Mouse (Mus musculus): ENCODE results near the gene Pidd1. TPM values are rescaled to one million over a fixed set of nuclear protein-coding genes. Genes with fewer than 3 reads are reported as not detected.
"Not testable (repeated sequence)": the region's sequence is repeated elsewhere in the genome, so short reads cannot be mapped to it uniquely, and the experiment has no call there.

Gene Pidd1
- polyA plus RNA-seq, 1 experiment from 2014 or later, result 12.0 TPM

DNA sequence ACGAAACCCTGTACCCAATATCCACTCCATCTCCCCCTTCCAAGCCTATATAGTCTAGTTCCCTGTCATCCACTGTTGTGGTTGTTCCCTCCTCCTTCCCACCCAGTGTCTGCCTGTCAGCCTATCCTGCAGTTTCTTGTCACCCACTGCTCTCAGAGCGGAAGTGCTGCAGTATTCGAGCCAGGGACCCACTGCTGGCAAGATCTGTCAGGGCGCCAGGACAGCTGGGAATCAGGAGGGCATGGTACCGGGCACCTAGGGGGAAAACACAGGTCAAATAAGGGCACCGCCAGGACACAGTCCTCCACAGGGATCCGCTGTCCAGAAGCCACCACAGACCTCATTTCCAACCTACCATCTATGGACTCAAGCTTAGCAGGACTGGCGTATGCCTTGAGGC is 33.2 kb downstream of the Pidd1 start:
- H3K9me3 ChIP-seq (replicated peaks), result no peaks in the 10 kb centered on the region
- H3K4me3 ChIP-seq, result no peak overlapping the region
- 82% methylated on average over 8 of the region's 8 CpGs for WGBS
- no peak for ATAC-seq (ENCODE audit: insufficient number of reproducible peaks, low FRiP score)
- no peak overlapping the region for H3K9ac ChIP-seq
- no peaks in the 10 kb centered on the region for H3K27me3 ChIP-seq (replicated peaks)
- peaks cover 31% of the 10 kb centered on the region for H3K36me3 ChIP-seq
- no peak overlapping the region for H3K27ac ChIP-seq (ENCODE audit: poor library complexity, severe bottlenecking)
- H3K4me2 ChIP-seq, result no peak overlapping the region
- H3K4me1 ChIP-seq (replicated peaks), result peaks cover 12% of the 10 kb centered on the region

GRCm38 (mm10) chr7:141408833-141409232 is 35.0 kb downstream of the Pidd1 start:
- Histone ChIP-seq H3K27ac (ENCODE audit: poor library complexity, severe bottlenecking) (no peak overlapping the region), H3K9me3 (replicated peaks) (no peaks in the 10 kb centered on the region), H3K27me3 (replicated peaks) (no peaks in the 10 kb centered on the region), H3K4me3 (no peak overlapping the region), H3K4me1 (replicated peaks) (peaks cover 12% of the 10 kb centered on the region), H3K36me3 (peaks cover 33% of the 10 kb centered on the region), H3K4me2 (peak overlapping the region; percentile 9; the same call in 1 of the 2 replicates), H3K9ac (peak overlapping the region; percentile 37)
- peak; percentile 63; the same call in 1 of the 2 replicates for ATAC-seq (ENCODE audit: insufficient number of reproducible peaks, low FRiP score)
- WGBS, result 17% methylated on average over 11 of the region's 11 CpGs

DNA sequence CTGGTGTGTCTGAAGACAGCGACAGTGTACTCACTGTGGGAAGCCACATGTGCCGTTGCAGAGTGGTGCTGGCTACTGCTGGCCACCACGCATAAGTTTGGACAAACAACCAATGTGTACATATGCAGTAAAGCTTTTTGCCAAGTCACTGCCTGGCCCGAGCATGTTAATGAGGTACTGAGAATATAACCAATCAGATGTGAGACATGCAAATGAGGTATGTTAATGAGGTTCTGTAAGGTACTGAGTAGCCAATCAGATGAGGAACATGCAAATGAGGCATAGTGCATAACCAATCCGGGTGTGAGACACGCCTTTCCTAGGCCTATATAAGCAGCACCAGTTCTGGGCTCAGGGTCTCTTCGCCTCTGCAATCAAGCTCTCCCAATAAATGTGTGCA is 36.2 kb downstream of the Pidd1 start:
- not testable (repeated sequence) for H3K27me3 ChIP-seq (replicated peaks); H3K9ac ChIP-seq; H3K4me1 ChIP-seq (replicated peaks); H3K4me3 ChIP-seq; ATAC-seq (ENCODE audit: insufficient number of reproducible peaks, low FRiP score); H3K9me3 ChIP-seq (replicated peaks); H3K27ac ChIP-seq (ENCODE audit: poor library complexity, severe bottlenecking); H3K4me2 ChIP-seq
- H3K36me3 ChIP-seq, result peaks cover 45% of the 10 kb centered on the region
- 92% methylated on average over 7 of the region's 7 CpGs for WGBS

DNA sequence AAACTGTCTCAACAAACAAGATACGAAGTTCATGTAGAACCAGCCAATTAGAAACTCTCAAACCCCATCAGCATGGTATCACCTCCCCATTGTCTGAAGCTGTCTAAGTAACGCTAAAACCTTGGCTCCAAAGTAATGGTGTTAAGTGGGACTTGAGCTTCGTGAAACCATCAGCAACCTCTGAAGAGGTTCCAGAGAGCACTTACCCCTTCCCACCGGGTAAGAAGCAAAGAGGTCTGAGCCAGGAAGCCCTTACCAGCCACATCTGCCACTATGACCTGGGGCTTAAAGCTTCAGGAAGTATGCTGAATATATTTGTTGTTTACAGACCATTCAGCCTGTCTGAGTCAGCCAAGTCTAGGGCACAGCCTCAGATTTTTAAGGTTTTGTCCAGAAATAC is 38.4 kb downstream of the Pidd1 start:
- Histone ChIP-seq H3K27ac (ENCODE audit: poor library complexity, severe bottlenecking) (no peak overlapping the region), H3K27me3 (replicated peaks) (no peaks in the 10 kb centered on the region), H3K9me3 (replicated peaks) (no peaks in the 10 kb centered on the region), H3K4me2 (no peak overlapping the region), H3K4me1 (replicated peaks) (peaks cover 5% of the 10 kb centered on the region), H3K9ac (no peak overlapping the region), H3K36me3 (peaks cover 63% of the 10 kb centered on the region), H3K4me3 (no peak overlapping the region)
- 73% methylated on average over 4 of the region's 4 CpGs for WGBS
- no peak for ATAC-seq (ENCODE audit: insufficient number of reproducible peaks, low FRiP score)

DNA sequence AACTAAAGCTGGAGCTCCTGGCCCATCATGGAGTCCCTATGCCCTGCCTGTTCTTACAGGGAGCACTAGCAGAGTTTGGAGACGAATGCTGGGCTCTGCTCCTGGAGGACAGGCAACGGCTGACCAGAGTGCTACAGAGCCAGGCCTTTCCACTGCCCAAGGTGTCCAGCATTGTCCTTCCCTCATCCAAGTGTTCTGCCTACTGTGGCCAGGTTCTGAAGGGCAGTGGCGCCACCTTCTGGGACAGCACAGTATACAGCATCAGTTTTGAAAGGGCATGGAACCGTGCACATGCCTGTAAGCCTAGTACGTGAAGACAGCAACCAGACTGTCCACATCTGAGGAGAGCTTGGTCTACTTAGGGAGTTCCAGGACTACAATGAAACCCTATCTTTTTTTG is 40.5 kb downstream of the Pidd1 start:
- no peaks in the 10 kb centered on the region for H3K9me3 ChIP-seq (replicated peaks)
- H3K9ac ChIP-seq, result no peak overlapping the region
- H3K4me3 ChIP-seq, result no peak overlapping the region
- no peak overlapping the region for H3K27ac ChIP-seq (ENCODE audit: poor library complexity, severe bottlenecking)
- WGBS, result 46% methylated on average over 5 of the region's 5 CpGs
- peak; percentile 37 for ATAC-seq (ENCODE audit: insufficient number of reproducible peaks, low FRiP score)
- H3K4me1 ChIP-seq (replicated peaks), result no peaks in the 10 kb centered on the region
- no peaks in the 10 kb centered on the region for H3K27me3 ChIP-seq (replicated peaks)
- H3K36me3 ChIP-seq, result peaks cover 66% of the 10 kb centered on the region
- H3K4me2 ChIP-seq, result no peak overlapping the region

- H3K9ac ChIP-seq, result no peak overlapping the region
- 76% methylated on average over 1 of the region's 1 CpGs for WGBS
- H3K4me2 ChIP-seq, result 0 out of 2 replicates have a peak overlapping the region, but pooled peaks have one; percentile 11
- H3K27ac ChIP-seq (ENCODE audit: poor library complexity, severe bottlenecking), result no peak overlapping the region
- no peak overlapping the region for H3K4me3 ChIP-seq
- peaks cover 47% of the 10 kb centered on the region for H3K36me3 ChIP-seq
- H3K9me3 ChIP-seq (replicated peaks), result no peaks in the 10 kb centered on the region
- no peaks in the 10 kb centered on the region; the same call in 1 of the 2 replicates for H3K27me3 ChIP-seq (replicated peaks)
- no peak for ATAC-seq (ENCODE audit: insufficient number of reproducible peaks, low FRiP score)
- H3K4me1 ChIP-seq (replicated peaks), result peaks cover 15% of the 10 kb centered on the region
These were observed 48.5 kb downstream of the Pidd1 start for GRCm38 (mm10) chr7:141395348-141395747.

DNA sequence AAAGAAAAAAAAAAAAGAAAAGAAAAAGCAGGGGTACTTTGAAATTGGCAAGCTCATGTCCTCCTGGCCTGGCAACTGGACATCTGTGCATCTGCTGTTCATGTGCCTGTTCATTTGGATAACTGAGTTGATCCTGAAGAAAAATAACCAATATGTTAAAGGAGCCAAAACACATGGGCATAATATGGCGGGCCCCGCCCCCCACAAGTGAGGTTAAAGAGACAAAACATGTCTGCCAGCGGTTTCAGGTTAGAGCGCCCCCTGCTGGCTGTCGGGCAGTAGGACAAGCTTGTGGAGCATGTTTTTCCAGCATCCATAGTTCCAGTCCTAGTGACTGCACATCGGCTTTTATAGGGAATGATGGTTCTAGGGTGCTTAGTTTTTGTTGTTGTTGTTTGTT is 49.1 kb downstream of the Pidd1 start:
- ATAC-seq (ENCODE audit: insufficient number of reproducible peaks, low FRiP score), result no peak
- H3K36me3 ChIP-seq, result peaks cover 41% of the 10 kb centered on the region
- H3K4me1 ChIP-seq (replicated peaks), result peaks cover 15% of the 10 kb centered on the region
- 21% methylated on average over 6 of the region's 6 CpGs for WGBS
- no peak overlapping the region for H3K9ac ChIP-seq
- H3K27me3 ChIP-seq (replicated peaks), result no peaks in the 10 kb centered on the region; the same call in 1 of the 2 replicates
- no peak overlapping the region for H3K4me2 ChIP-seq
- H3K27ac ChIP-seq (ENCODE audit: poor library complexity, severe bottlenecking), result no peak overlapping the region
- H3K4me3 ChIP-seq, result no peak overlapping the region
- no peaks in the 10 kb centered on the region for H3K9me3 ChIP-seq (replicated peaks)

GRCm38 (mm10) chr7:141394158-141394557 is 49.7 kb downstream of the Pidd1 start:
- no peaks in the 10 kb centered on the region; the same call in 1 of the 2 replicates for H3K27me3 ChIP-seq (replicated peaks)
- peak overlapping the region; percentile 71; the same call in 1 of the 2 replicates for H3K27ac ChIP-seq (ENCODE audit: poor library complexity, severe bottlenecking)
- peak overlapping the region; percentile 30; the same call in 1 of the 2 replicates for H3K4me2 ChIP-seq
- H3K4me3 ChIP-seq, result no peak overlapping the region
- no peak overlapping the region for H3K9ac ChIP-seq
- H3K4me1 ChIP-seq (replicated peaks), result peaks cover 15% of the 10 kb centered on the region
- 77% methylated on average over 7 of the region's 7 CpGs for WGBS
- no peaks in the 10 kb centered on the region for H3K9me3 ChIP-seq (replicated peaks)
- no peak for ATAC-seq (ENCODE audit: insufficient number of reproducible peaks, low FRiP score)
- peaks cover 36% of the 10 kb centered on the region for H3K36me3 ChIP-seq

DNA sequence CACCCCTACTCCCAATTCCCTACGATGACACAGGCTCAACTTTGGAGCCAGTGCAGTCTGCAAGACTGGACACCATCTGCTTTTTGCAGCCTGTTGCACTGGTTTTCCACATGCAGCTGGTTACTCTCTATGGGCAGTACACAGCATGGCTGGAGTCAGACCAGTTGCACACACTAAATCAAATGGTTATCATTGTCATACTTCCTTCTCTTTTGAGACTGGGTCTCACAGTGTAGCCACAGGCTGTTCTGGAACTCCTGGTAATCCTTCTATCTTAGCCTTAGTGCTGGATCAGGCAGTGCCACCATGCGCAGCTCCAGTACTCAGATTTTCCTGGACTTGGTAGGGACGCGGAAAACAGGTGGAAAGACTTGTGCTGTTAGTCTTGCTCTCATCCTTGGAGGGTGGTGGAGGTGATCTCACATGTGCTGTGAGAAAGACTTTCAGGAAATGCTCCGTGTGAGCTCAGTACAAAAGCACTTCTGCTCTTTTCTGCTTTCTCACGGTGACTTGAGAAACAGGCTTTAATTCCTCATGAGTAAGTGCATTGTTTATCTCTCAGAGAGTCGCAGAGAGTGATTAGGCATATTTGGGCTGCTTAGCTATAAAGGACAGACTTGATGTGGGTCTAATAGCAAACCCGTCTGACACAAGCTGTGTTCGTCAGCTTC is 51.1 kb downstream of the Pidd1 start:
- WGBS, result 27% methylated on average over 9 of the region's 9 CpGs
- ATAC-seq (ENCODE audit: insufficient number of reproducible peaks, low FRiP score), result peak; percentile 58
- H3K9me3 ChIP-seq (replicated peaks), result no peaks in the 10 kb centered on the region
- peak overlapping the region; percentile 81 for H3K27ac ChIP-seq (ENCODE audit: poor library complexity, severe bottlenecking)
- H3K4me1 ChIP-seq (replicated peaks), result peaks cover 15% of the 10 kb centered on the region
- peak overlapping the region; percentile 95 for H3K4me2 ChIP-seq
- H3K4me3 ChIP-seq, result peak overlapping the region; percentile 75
- H3K36me3 ChIP-seq, result peaks cover 21% of the 10 kb centered on the region
- no peaks in the 10 kb centered on the region; the same call in 1 of the 2 replicates for H3K27me3 ChIP-seq (replicated peaks)
- peak overlapping the region; percentile 86 for H3K9ac ChIP-seq

DNA sequence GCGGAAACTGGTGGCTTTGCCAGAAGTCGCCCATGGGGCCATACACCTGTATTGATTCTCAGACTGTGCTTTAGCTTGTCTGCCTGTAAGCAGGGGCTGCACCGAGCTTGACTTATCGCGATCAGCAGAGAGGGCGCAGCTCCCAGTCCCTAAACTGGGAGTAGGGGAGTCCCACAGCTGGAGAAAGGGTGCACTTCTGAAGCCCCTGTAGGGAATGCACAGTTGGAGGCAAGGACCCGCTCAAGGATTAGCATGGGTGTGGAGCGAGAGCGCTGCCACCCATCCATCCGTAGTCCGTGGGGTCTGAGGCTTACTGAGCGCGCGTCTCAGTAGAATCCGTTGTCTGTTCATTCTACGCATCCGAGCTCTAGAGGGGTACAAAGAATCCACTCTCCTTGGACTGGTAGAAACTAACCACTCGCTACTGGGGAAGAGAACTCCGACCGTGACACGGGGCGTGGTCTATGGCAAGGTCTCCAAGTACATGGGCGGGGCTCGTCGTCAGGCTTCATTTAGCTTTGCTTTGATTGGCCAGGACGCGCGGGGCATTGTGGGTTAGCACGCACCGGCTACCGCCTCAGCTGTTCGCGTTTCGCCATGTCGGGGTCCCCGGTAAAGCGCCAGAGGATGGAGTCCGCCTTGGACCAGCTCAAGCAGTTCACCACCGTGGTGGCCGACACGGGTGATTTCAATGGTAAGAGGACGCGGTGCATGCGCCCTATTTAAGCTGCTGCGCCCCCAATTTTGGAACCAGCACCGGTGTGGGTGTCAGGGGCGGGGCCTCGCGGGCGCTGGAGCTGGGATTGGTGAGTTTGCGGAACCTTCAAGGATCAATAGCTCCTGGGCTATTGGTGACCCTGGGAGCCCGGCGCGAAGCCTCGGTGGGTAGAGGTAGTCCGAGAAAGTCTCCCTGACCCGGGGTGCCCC is 51.9 kb downstream of the Pidd1 start, which contains the start of gene Taldo1:
Taldo1 (plus strand) TSS at position 575 of the 927 bp plus-strand sequence.
- H3K36me3 ChIP-seq, result peaks cover 17% of the 10 kb centered on the region
- under 1% methylated on average over 57 of the region's 57 CpGs for WGBS
- H3K4me2 ChIP-seq, result peak within 1 kb of the TSS; percentile 95
- peak within 1 kb of the TSS; percentile 75 for H3K4me3 ChIP-seq
- no peaks in the 10 kb centered on the region; the same call in 1 of the 2 replicates for H3K27me3 ChIP-seq (replicated peaks)
- H3K9me3 ChIP-seq (replicated peaks), result no peaks in the 10 kb centered on the region
- peak within 1 kb of the TSS; percentile 81 for H3K27ac ChIP-seq (ENCODE audit: poor library complexity, severe bottlenecking)
- H3K9ac ChIP-seq, result peak within 1 kb of the TSS; percentile 86
- peak; percentile 94 for ATAC-seq (ENCODE audit: insufficient number of reproducible peaks, low FRiP score)
- H3K4me1 ChIP-seq (replicated peaks), result peaks cover 15% of the 10 kb centered on the region

Measured in heart, embryonic 12.5 days (tissue).